Mouse (Mus musculus) heart, adult 2 months (tissue): ENCODE results near the gene Fam160a2. TPM values are rescaled to one million over a fixed set of nuclear protein-coding genes. Genes with fewer than 3 reads are reported as not detected.

Source experiments
- DNase-seq, 2 experiments: peaks; one replicate each; pipeline ENCODE4 v3.0.0; 2021
- H3K27ac ChIP-seq: fragments of 200-600 bp; 2 replicates; pipeline ENCODE4 v1.8.1; 2022
- H3K27me3 ChIP-seq: fragments of 200-500 bp; 2 replicates; pipeline ENCODE4 v1.6.1; 2012; ENCODE audit warnings: mild to moderate bottlenecking, low read length, inconsistent platforms, mixed read lengths; ENCODE audit not compliant: control insufficient read depth, insufficient read depth
- H3K36me3 ChIP-seq: fragments of 200-500 bp; 2 replicates; pipeline ENCODE4 v1.6.1; 2012; ENCODE audit warnings: low read length, inconsistent platforms; ENCODE audit not compliant: control insufficient read depth, insufficient read depth
- H3K4me1 ChIP-seq: fragments of 200-500 bp; 2 replicates; pipeline ENCODE4 v1.6.1; 2011; ENCODE audit warnings: low read length; ENCODE audit not compliant: control insufficient read depth, insufficient read depth
- H3K4me3 ChIP-seq: fragments of 200-600 bp; 2 replicates; pipeline ENCODE4 v1.8.1; 2022
- H3K79me2 ChIP-seq: fragments of 200-500 bp; replicated peaks from 2 replicates; pipeline ENCODE4 v1.6.1; 2012; ENCODE audit warnings: mild to moderate bottlenecking, inconsistent platforms, low read length, moderate library complexity, mixed read lengths; ENCODE audit not compliant: control insufficient read depth, insufficient read depth
- H3K9ac ChIP-seq: fragments of 200-500 bp; 2 replicates; pipeline ENCODE4 v1.6.1; 2012; ENCODE audit warnings: low read depth, mild to moderate bottlenecking, control low read depth, inconsistent platforms, low read length, mixed read lengths
- CTCF ChIP-seq: fragments of 200-600 bp; IDR thresholded peaks from 2 replicates; pipeline ENCODE4 v1.8.1; 2022; ENCODE audit warnings: antibody characterized with exemption, mild to moderate bottlenecking, moderate library complexity
- EP300 ChIP-seq: fragments of 200-500 bp; IDR thresholded peaks from 2 replicates; pipeline ENCODE4 v1.6.1; 2011; ENCODE audit warnings: low read depth, low read length, control low read depth; ENCODE audit not compliant: insufficient read depth
- POLR2A ChIP-seq: fragments of 200-500 bp; IDR thresholded peaks from 2 replicates; pipeline ENCODE4 v1.6.1; 2011; ENCODE audit warnings: mild to moderate bottlenecking, low read depth, low read length, control low read depth; ENCODE audit not compliant: insufficient read depth
- WGBS: fragments of 180-500 bp; shearing (Covaris S2); methylation state at CpG from one replicate; pipeline ENCODE4 v1.1.7; 2018; 5-methylcytosine and 5-hydroxymethylcytosine counted together
- intact Hi-C: fragments of 180-260 bp; cut with DNase I; formaldehyde crosslinking; loops from one replicate; pipeline ENCODE4 v1.15.1; 2025
- polyA plus RNA-seq: library from polyadenylated mRNA; depleted of rRNA; stranded (reverse); fragments of >200 nt; gene quantifications from 2 replicates; pipeline ENCODE4 v1.2.3, GENCODE M21; 2012
- total RNA-seq, 2 experiments: library from RNA; stranded (reverse); gene quantifications; 2 replicates each; pipeline ENCODE4 v1.2.3; 2021

Gene Fam160a2
- total and polyA plus RNA-seq, 3 experiments = 16.0 to 25.4 (median 16.3) TPM

GRCm38 (mm10) chr7:105433859-105434258, 34.0 kb upstream of the Fam160a2 start:
- Histone ChIP-seq H3K27me3 (peaks cover 2% of the 10 kb centered on the region; the same call in 1 of the 2 replicates), H3K79me2 (no peaks in the 10 kb centered on the region), H3K27ac (no peak overlapping the region), H3K4me1 (peaks cover 2% of the 10 kb centered on the region; the same call in 1 of the 2 replicates), H3K36me3 (no peaks in the 10 kb centered on the region), H3K9ac (no peak overlapping the region), H3K4me3 (no peak overlapping the region)
- 81% methylated on average over 17 of the region's 17 CpGs for WGBS
- intact Hi-C loops = no loop called here
- DNase-seq = no peak
- no peak for TF ChIP-seq CTCF
- TF ChIP-seq EP300 = no peak
- TF ChIP-seq POLR2A = no peak

- Histone ChIP-seq H3K9ac (no peak overlapping the region), H3K27ac (no peak overlapping the region), H3K36me3 (no peaks in the 10 kb centered on the region), H3K79me2 (no peaks in the 10 kb centered on the region), H3K4me3 (no peak overlapping the region), H3K4me1 (no peaks in the 10 kb centered on the region), H3K27me3 (peaks cover 2% of the 10 kb centered on the region; the same call in 1 of the 2 replicates)
- 31% methylated on average over 1 of the region's 1 CpGs for WGBS
- no peak for DNase-seq
- intact Hi-C loops = no loop called here
- TF ChIP-seq CTCF (no peak), POLR2A (no peak), EP300 (no peak)
Observed at GRCm38 (mm10) chr7:105432058-105432457, 32.2 kb upstream of the Fam160a2 start.

DNA sequence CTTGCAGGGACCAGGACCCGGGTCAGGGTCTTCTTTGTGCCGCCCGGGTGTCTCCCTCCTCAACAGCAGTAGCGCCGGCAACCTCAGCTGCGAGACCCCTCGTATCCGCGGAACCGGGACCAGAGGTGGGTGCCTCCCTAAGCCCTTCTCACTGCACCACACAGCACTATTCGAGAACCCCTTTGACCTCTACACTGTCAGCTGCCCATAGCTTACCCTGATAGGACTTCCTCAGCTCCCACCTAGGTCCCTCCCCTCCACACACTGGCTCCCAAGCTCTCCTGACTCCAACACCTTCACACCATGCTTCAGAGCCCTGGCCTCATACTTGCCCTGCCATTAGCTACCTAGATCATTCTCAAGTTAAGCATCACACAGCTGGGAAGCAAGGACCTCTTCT, 26.2 kb upstream of the Fam160a2 start:
- H3K4me1 ChIP-seq = no peaks in the 10 kb centered on the region
- H3K36me3 ChIP-seq = no peaks in the 10 kb centered on the region
- DNase-seq = no peak
- no peaks in the 10 kb centered on the region for H3K79me2 ChIP-seq
- H3K9ac ChIP-seq = no peak overlapping the region
- TF ChIP-seq EP300 (no peak), CTCF (no peak), POLR2A (no peak)
- intact Hi-C loops = no loop called here
- WGBS = 1% methylated on average over 11 of the region's 11 CpGs
- peaks cover 15% of the 10 kb centered on the region for H3K27me3 ChIP-seq
- no peak overlapping the region for H3K27ac ChIP-seq
- H3K4me3 ChIP-seq = no peak overlapping the region

GRCm38 (mm10) chr7:105425424-105426043, 25.7 kb upstream of the Fam160a2 start, which contains the start of gene Cckbr:
Gene Cckbr, plus strand, starts transcription at chr7:105425731.
- DNase-seq = no peak
- H3K36me3 ChIP-seq = no peaks in the 10 kb centered on the region
- no peak within 1 kb of the TSS for H3K27ac ChIP-seq
- 2% methylated on average over 31 of the region's 31 CpGs for WGBS
- intact Hi-C loops = no loop called here
- H3K4me1 ChIP-seq = no peaks in the 10 kb centered on the region
- H3K4me3 ChIP-seq = no peak within 1 kb of the TSS
- TF ChIP-seq EP300 = no peak
- no peak for TF ChIP-seq POLR2A
- TF ChIP-seq CTCF = no peak
- H3K79me2 ChIP-seq = no peaks in the 10 kb centered on the region
- H3K9ac ChIP-seq = no peak within 1 kb of the TSS
- H3K27me3 ChIP-seq = peaks cover 15% of the 10 kb centered on the region

DNA sequence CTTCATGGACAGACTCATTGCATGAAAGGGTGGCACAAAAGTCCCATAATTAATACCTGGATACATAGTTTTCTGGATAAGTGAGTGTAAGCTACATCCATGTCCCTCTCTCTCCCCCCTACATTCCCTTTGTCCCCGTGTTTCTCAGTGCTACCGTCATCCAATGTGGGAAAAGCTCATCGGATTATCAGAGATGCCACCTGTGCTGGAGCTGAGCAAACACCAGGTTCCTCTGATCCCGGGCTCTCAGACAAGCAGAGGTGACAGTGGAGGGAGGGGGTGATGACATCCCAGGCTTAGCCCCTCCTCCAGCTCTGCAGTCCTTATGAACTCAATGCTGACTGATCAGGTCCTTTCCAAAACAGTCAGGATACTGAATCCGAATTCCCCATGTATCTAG, 24.5 kb upstream of the Fam160a2 start:
- whole genome bisulfite sequencing = 23% methylated on average over 5 of the region's 5 CpGs
- Histone ChIP-seq H3K9ac (no peak overlapping the region), H3K79me2 (no peaks in the 10 kb centered on the region), H3K36me3 (no peaks in the 10 kb centered on the region), H3K27ac (no peak overlapping the region), H3K4me1 (no peaks in the 10 kb centered on the region), H3K27me3 (peaks cover 13% of the 10 kb centered on the region), H3K4me3 (no peak overlapping the region)
- TF ChIP-seq EP300 = no peak
- no peak for TF ChIP-seq POLR2A
- no peak for TF ChIP-seq CTCF
- DNase-seq = no peak
- intact Hi-C loops = no loop called here

DNA sequence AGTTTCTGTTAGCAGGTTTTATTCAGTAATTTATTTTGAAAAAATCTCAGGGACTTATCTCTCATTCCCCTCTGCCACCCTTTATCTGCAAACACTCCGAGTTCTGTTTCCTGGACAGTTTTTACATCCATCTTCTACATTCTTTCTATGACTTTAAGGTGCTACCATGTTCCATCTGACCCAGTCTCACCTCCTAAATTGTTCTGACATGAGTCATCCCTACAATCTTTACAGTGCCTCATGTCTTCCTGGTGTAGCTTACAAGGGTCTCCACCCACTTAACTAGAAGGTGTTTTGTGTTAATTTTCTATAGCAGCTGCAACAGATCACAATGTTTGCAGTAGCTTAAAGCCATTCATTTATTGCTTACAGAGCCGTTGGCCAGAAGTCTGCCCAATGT, 21.0 kb upstream of the Fam160a2 start:
- Histone ChIP-seq H3K36me3 (no peaks in the 10 kb centered on the region), H3K27me3 (peaks cover 9% of the 10 kb centered on the region), H3K27ac (no peak overlapping the region), H3K9ac (no peak overlapping the region), H3K4me3 (no peak overlapping the region), H3K79me2 (no peaks in the 10 kb centered on the region), H3K4me1 (no peaks in the 10 kb centered on the region)
- WGBS = 34% methylated on average over 2 of the region's 2 CpGs
- intact Hi-C loops = no loop called here
- DNase-seq = no peak
- TF ChIP-seq POLR2A = no peak
- TF ChIP-seq CTCF = no peak
- no peak for TF ChIP-seq EP300
